Mouse (Mus musculus) cerebellum, adult 11-12 months (tissue): Measurements from ENCODE around the gene Card19.

ENCODE experiments used
- DNase-seq: peaks from one replicate; pipeline ENCODE4 v3.0.0; 2022

Gene Card19

GRCm38 (mm10) chr13:49169448-49170207, 46.2 kb downstream of the Card19 start:
- DNase-seq = peak; percentile 92

- DNase-seq = no peak
Observed at GRCm38 (mm10) chr13:49167081-49167480, 48.8 kb downstream of the Card19 start.

- DNase-seq = no peak
Observed at GRCm38 (mm10) chr13:49163645-49164044, 52.2 kb downstream of the Card19 start.

- DNase-seq = no peak
Observed at GRCm38 (mm10) chr13:49162722-49163121, 53.1 kb downstream of the Card19 start.

- no peak for DNase-seq
Observed at GRCm38 (mm10) chr13:49161236-49161635, 54.6 kb downstream of the Card19 start.

- DNase-seq = no peak
Observed at GRCm38 (mm10) chr13:49158040-49158713, 57.7 kb downstream of the Card19 start.

GRCm38 (mm10) chr13:49156645-49157044, 59.2 kb downstream of the Card19 start:
- no peak for DNase-seq

- no peak for DNase-seq
Observed at GRCm38 (mm10) chr13:49154621-49155020, 61.2 kb downstream of the Card19 start.

- DNase-seq = no peak
Observed at GRCm38 (mm10) chr13:49154028-49154427, 61.8 kb downstream of the Card19 start.
